Mouse (Mus musculus) olfactory bulb, adult 2 months (tissue): Measurements from ENCODE around the gene Apeh.

ENCODE experiments used
- CTCF ChIP-seq: fragments of 200-500 bp; IDR thresholded peaks from 2 replicates; pipeline ENCODE4 v1.5.1; 2012; ENCODE audit warnings: low read depth, mild to moderate bottlenecking, low read length, moderate library complexity; ENCODE audit not compliant: insufficient read depth
- POLR2A ChIP-seq: fragments of 200-500 bp; IDR thresholded peaks from 2 replicates; pipeline ENCODE4 v1.6.1; 2012; ENCODE audit warnings: mild to moderate bottlenecking, low read depth, low read length, moderate library complexity; ENCODE audit not compliant: insufficient read depth

- TF ChIP-seq CTCF (no peak), POLR2A (no peak)
Measured at GRCm38 (mm10) chr9:108133478-108133877, 39.1 kb upstream of the Apeh start.
